Mouse (Mus musculus) CD4-positive helper T cell, adult 2 months (primary cell): ENCODE measurements at regions not wholly inside any gene's neighbourhood (a gene's known extent, or its start where the extent isn't known, plus 50 kb on each side); places are given as distances from the start of the nearest gene placed in this dataset.

Experiments used
- DNase-seq: peaks from one replicate; pipeline ENCODE4 v3.0.0-alpha.2; 2012; ENCODE audit warnings: low read depth, missing footprints, low spot score

DNA sequence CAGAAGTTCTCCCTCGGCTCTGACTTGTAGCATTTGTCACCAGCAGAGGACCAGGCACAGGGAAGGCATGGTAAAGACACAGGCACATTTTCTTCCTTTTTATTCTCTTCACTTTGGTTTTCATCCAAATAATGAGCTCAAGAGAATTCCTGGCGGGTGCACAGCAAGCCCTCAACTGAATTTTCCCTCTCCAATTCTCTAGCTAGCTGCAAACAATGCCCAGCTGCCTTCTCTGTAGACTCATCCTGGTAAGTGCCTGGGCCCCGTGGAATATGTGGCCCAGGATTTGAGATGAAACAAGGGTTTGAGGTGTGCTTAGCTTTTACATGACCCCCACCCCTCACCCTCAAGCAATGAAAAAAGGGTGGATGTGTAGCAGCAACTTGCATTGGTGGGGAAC lies 90.4 kb downstream of the Otol1 start:
- DNase-seq: no peak

- no peak for DNase-seq
These were observed 94.7 kb downstream of the Otol1 start for GRCm38 (mm10) chr3:70102091-70102490.

DNA sequence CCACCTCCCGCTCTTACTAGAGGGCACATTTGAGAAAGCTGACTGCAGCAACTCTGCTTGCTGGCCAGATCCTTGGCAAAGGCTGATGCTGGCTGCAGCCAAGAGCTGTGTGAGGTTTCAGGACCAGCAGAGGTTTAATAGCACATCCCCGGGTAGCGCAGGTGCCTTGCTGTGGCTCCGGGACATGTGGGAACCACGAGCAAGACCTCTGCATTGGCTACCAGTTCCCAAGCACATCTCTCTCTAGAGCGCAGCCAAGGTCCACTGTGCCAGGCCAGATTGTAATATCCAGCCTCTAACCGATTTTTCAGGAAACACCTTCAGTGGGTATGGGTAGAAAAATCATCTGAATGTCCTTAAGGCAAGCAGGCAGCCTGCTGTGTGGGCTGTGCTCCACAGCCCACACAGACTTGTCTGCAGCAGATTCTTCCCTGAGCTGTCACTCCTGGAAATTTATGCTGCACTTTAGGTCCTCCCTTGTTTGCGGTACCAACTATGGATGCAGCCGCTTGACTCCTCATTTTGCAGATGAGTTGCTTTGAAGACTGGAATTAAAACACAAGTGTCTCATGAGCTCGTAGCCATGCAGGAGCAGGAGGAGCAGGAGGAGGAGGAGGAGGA lies 95.3 kb downstream of the Otol1 start:
- no peak for DNase-seq

DNA sequence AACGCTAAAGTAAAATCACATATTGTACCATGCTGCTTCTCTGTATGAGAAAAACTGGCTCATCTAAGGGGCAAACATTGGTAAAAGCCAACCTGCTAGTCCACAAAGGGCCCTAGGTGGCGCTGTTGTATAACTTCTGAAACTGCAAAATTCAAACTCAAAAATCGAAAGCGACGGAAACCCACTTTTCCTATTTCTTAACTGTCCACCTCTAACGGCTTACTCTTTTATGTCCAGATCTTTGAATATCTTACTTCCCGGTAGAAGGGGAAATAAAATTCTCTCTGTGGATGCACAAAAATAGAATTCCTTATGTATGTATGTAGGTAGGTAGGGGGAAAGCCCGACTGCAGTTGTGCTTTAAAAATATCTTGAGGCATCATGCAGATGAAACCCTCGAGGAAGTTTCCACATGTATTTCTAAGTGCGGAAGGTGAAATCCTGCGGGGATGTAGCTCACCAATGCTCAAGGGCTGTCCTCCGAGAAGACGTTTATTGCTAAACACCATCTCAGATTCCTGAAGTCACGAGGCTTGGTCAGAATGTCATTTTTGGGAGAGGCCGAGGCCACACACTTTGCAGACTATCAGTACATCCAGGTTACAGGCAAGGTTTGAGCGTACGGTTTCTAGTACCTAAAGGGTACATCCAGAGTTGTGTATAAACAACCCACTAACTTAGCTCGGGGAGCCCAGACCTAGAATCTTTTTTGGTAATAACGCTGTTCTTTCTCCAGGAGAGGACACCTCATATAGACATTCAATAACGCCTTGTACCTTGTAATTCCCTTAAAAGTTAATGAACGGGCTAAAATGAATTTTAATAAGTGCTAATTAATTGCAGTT lies 96.8 kb downstream of the Otol1 start:
- peak; percentile 41 for DNase-seq

DNA sequence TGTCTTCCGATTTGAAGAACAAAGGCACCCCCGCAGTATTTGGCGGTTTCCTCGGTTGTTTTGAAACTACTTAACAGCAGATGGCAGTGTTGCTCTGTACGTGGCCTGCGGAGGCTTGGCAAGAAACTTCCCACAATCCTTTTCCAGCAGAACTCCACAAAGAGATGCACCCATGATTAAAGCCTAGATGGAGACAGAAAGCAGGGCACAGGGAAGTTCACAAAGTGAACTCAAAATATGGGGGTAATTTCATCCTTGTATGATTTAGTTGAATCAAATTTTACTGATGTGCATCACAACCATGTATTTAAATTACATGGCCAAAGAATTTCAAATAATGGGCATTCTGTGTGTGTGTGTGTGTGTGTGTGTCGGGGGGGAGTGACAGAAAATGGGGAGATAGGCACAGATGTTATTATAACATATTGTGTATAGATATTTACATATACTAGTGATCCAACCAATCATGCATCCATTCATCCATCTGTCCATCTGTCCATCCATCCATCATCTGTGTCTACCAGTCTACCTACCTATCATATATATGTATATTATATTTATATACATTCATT lies 97.5 kb downstream of the Otol1 start:
- no peak for DNase-seq

- DNase-seq: no peak
These were observed 98.1 kb downstream of the Otol1 start for GRCm38 (mm10) chr3:70105561-70105960.

GRCm38 (mm10) chr3:70106141-70106540 lies 98.7 kb downstream of the Otol1 start:
- no peak for DNase-seq

DNA sequence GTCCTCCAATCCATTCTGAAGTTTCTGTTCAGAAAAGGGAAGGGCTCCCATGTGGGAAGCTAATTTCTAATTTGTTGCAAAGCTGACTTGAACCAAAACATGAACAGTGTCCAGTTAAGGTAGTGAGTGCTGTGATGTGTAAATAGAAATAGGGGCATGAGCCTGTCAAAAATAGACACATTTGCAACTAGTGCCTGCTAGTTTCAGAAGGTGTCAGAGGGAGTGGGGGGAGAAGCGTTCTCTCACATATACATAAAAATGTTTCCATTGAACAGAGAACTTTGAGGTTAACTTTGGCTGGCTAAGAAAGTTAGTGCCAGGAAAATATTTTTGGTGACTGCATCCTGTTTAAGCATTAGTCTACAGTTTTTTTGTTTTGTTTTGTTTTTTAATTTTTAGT lies 118.8 kb downstream of the Otol1 start:
- no peak for DNase-seq

- no peak for DNase-seq
These were observed 123.0 kb downstream of the Otol1 start for GRCm38 (mm10) chr3:70130241-70131029.

DNA sequence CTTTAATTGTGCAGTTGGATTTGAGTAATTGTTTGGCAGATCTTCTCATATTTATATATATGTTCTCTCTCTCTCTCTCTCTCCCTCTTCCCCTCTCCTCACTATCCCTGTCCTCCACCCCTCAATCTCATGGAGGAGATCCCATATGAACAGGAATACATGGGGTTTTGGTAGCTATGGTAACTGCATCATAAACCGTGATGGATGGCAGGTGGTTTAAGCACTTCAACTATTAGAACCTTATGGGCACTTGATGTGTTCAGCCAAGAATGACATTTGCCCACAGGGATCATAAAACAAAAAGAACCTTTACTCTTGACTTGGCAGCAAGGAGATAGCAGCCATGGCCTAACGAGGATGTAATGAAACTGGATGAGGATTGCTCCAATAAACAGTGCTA lies 127.5 kb downstream of the Otol1 start:
- DNase-seq: no peak

- DNase-seq: no peak
These were observed 131.1 kb downstream of the Otol1 start for GRCm38 (mm10) chr3:70138488-70138887.

- DNase-seq: no peak
These were observed 131.5 kb downstream of the Otol1 start for GRCm38 (mm10) chr3:70138926-70139325.

GRCm38 (mm10) chr3:70145728-70146127 lies 138.3 kb downstream of the Otol1 start:
- no peak for DNase-seq

DNA sequence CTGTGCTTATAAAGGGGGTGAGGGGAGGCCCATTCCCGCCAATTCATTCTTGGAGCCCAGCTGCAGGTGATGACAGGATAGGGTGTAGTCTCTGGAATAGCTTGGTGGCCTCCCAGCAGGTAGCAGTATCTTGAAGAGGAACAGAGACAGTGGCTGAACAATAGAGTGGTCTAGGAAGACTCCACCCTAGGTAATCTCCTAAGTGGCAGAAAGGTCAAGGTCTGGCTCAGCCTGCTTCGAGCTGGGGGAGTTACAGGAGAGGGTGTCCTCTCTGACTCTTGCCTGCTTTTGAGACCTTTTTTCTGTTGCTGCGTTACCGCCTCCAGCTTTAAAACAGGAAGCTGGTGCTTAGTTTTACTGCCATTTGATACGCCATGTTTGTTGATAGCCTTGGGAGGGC lies 143.7 kb downstream of the Otol1 start:
- no peak for DNase-seq

- no peak for DNase-seq
These were observed 152.6 kb downstream of the Otol1 start for GRCm38 (mm10) chr3:70160043-70160442.

- DNase-seq: no peak
These were observed 164.3 kb downstream of the Otol1 start for GRCm38 (mm10) chr3:70171667-70172066.

GRCm38 (mm10) chr3:70176391-70176790 lies 169.0 kb downstream of the Otol1 start:
- DNase-seq: no peak

GRCm38 (mm10) chr3:70181611-70182010 lies 174.2 kb downstream of the Otol1 start:
- DNase-seq: no peak

DNA sequence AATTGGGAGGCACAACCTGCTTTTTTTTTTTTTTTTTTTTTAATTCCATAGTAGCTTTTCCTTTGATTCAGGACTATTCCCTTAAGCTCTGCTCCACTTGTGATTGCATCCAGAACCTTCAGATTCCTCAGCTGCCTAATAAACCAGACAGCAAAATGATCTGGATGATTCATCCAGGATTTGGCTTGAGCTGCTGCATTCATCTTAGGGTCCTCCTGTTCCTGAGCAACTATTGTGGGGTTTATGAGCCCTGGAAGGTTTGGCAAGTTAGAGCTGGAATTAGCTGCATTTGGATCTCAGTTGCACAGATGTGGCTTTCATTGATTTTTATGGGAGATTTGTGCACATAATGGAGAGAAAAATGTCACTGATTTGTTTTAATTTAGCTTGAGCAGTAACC lies 183.3 kb downstream of the Otol1 start:
- no peak for DNase-seq

DNA sequence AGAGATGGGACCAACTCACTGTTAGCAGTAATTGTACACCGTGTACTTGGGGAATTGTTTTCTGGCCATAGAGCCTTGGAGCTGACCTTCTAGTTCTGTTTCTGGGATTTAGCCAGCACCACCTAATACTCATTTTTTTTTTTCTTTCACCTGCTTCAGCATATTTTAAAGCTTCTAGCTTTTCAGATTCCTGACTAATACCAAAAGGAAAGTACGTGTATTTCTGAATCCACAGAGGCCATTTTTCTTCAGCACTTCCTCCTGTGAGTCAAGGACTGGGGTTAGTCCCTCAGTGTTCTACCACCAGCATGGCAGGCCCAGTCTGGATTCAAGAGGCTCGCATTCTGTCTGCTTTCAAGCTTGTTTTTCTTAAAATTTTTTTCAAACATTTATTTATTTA lies 189.3 kb downstream of the Otol1 start:
- DNase-seq: no peak

DNA sequence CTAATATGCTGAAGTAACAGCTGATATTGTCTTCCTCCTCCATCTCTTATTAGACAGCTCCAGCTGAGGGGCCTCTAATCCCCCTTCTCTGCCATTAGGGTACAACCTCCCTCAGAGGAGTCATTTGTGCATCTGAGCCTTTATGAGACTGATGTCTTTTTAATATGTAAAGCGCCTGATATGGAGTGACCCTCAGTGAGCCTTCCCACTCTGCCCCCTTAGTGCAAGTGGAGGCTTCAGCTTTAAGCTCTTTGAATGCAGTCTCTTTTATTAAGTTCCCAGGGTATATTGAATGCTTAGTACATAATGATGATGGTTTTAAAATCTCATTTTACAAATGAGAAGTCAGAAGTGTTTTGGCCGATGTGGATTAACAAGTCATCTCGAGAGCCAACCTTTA lies 191.5 kb downstream of the Otol1 start:
- no peak for DNase-seq

DNA sequence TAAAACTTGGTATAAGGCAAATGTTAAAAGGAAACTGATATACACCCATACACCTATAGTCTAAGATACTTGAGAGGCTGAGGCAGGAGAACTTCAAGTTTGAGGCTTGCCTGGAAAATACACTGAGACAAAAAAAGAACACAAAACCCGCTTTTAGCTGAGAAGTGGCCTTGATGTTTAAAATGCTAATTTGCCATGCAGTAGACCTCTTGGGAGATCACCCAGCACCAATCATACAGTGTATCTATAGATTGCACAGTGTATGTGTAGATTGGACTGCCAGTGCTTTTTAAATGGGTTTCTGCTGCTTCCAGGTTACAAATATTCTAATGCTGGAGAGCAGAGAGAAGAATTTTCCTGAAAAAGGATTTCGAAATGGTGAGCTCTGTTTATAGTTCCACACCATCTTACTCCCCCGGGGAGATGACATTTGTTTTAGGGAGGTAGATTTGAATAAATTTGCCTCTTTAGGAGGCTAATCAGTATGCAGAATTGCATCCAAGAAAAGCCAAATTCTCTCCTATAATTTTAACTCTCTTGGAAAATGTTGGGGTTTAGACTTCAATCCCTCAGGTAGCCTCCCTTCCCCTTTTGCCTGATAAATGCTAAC lies 194.0 kb downstream of the Otol1 start:
- DNase-seq: no peak
